Mouse (Mus musculus) cerebellum, adult 2 months (tissue): ENCODE results near the gene Myo16. TPM values are rescaled to one million over a fixed set of nuclear protein-coding genes. Genes with fewer than 3 reads are reported as not detected.

Source experiments
- DNase-seq, 2 experiments: peaks; one replicate each; pipeline ENCODE4 v3.0.0; 2021
- H3K27ac ChIP-seq: fragments of 200-500 bp; 2 replicates; pipeline ENCODE4 v1.5.1; 2012; ENCODE audit warnings: low read length, control low read depth, inconsistent platforms; ENCODE audit not compliant: insufficient read depth
- H3K27me3 ChIP-seq: fragments of 200-500 bp; 2 replicates; pipeline ENCODE4 v1.6.1; 2012; ENCODE audit warnings: inconsistent platforms, mild to moderate bottlenecking, low read length, moderate library complexity; ENCODE audit not compliant: control insufficient read depth, insufficient read depth
- H3K4me1 ChIP-seq: fragments of 200-500 bp; 2 replicates; pipeline ENCODE4 v1.6.1; 2011; ENCODE audit warnings: low read length; ENCODE audit not compliant: control insufficient read depth, insufficient read depth
- H3K4me3 ChIP-seq: fragments of 200-500 bp; replicated peaks from 2 replicates; pipeline ENCODE3; 2011; ENCODE audit warnings: mild to moderate bottlenecking, low read depth, low read length, control low read depth; ENCODE audit not compliant: insufficient read depth
- CTCF ChIP-seq: fragments of 200-500 bp; IDR thresholded peaks from 2 replicates; pipeline ENCODE4 v1.5.1; 2011; ENCODE audit warnings: low read depth, mild to moderate bottlenecking, control low read depth, low read length, moderate library complexity, borderline replicate concordance; ENCODE audit not compliant: insufficient read depth
- POLR2A ChIP-seq: fragments of 200-500 bp; IDR thresholded peaks from 2 replicates; pipeline ENCODE4 v1.6.1; 2011; ENCODE audit warnings: low read length, control low read depth, borderline replicate concordance; ENCODE audit not compliant: insufficient read depth
- WGBS: fragments of 180-500 bp; shearing (Covaris S2); methylation state at CpG from one replicate; pipeline ENCODE4 v1.1.7; 2018; 5-methylcytosine and 5-hydroxymethylcytosine counted together
- polyA plus RNA-seq: library from polyadenylated mRNA; depleted of rRNA; stranded (reverse); fragments of >200 nt; gene quantifications from 2 replicates; pipeline ENCODE4 v1.2.3, GENCODE M21; 2012

The Myo16 gene
- polyA plus RNA-seq, 1 experiment, result 10.3 TPM

- no peaks in the 10 kb centered on the region for H3K4me1 ChIP-seq
- H3K27me3 ChIP-seq, result no peaks in the 10 kb centered on the region
- WGBS, result 94% methylated on average over 2 of the region's 2 CpGs
- no peak for DNase-seq
- no peak overlapping the region for H3K27ac ChIP-seq
- TF ChIP-seq CTCF (no peak), POLR2A (no peak)
- H3K4me3 ChIP-seq, result no peak overlapping the region
Observed at GRCm38 (mm10) chr8:10310470-10310869, 156.8 kb downstream of the Myo16 start.

- Histone ChIP-seq H3K27ac (no peak overlapping the region), H3K4me3 (no peak overlapping the region), H3K4me1 (no peaks in the 10 kb centered on the region), H3K27me3 (no peaks in the 10 kb centered on the region)
- no peak for DNase-seq
- TF ChIP-seq CTCF (no peak), POLR2A (no peak)
- 43% methylated on average over 10 of the region's 10 CpGs for WGBS
Observed at GRCm38 (mm10) chr8:10312316-10312715, 158.6 kb downstream of the Myo16 start.

- H3K27me3 ChIP-seq, result no peaks in the 10 kb centered on the region
- no peak overlapping the region for H3K4me3 ChIP-seq
- H3K27ac ChIP-seq, result no peak overlapping the region
- H3K4me1 ChIP-seq, result no peaks in the 10 kb centered on the region
- TF ChIP-seq POLR2A, result no peak
- DNase-seq, result peak in 1 of 2 experiments; percentile 24
- 53% methylated on average over 5 of the region's 5 CpGs for WGBS
Observed at GRCm38 (mm10) chr8:10316201-10316600, 162.5 kb downstream of the Myo16 start.

DNA sequence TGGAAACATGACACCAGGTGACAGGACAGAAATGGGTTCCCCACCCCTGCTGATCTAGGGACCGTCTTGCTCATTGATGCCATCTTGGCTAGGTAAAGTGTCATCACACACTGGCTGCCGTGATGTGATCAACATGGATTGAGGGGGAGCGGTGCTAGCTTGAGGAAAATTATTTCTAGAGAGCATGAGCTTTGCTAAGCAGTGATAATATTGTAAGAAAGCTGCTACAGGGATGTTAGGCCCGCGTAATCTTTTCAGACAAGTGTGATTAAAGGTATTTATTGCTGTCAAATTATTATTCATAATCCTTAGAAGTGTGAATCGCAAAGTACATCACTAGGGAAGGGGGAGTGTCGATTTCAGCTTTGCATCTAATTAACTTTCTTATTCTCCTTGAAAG, 164.4 kb downstream of the Myo16 start:
- no peak for TF ChIP-seq POLR2A
- TF ChIP-seq CTCF, result no peak
- H3K27me3 ChIP-seq, result no peaks in the 10 kb centered on the region
- no peaks in the 10 kb centered on the region for H3K4me1 ChIP-seq
- WGBS, result 74% methylated on average over 7 of the region's 7 CpGs
- H3K27ac ChIP-seq, result no peak overlapping the region
- H3K4me3 ChIP-seq, result no peak overlapping the region
- DNase-seq, result no peak

DNA sequence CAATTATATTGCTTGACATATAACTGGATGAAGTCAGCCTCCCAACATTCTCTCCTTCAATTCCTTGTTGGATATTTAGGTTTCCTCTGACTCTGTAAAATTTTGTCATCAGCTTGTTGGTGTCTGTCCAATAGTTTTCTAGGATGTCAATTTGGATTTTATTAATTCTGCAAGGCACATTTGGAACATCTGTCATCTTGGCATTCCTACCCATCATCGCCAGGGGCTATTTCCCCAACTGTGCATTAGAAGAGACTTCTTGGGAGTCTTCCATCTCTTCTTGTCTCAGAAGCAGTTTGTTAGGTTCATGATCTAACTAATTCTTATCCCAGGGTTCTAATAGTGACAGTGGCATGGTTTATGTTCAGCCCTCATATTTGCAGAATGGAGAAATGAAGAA, 196.7 kb downstream of the Myo16 start:
- Histone ChIP-seq H3K4me3 (no peak overlapping the region), H3K27me3 (no peaks in the 10 kb centered on the region), H3K4me1 (no peaks in the 10 kb centered on the region), H3K27ac (no peak overlapping the region)
- TF ChIP-seq POLR2A (no peak), CTCF (no peak)
- no peak for DNase-seq
- WGBS, result 27% methylated on average over 1 of the region's 1 CpGs

DNA sequence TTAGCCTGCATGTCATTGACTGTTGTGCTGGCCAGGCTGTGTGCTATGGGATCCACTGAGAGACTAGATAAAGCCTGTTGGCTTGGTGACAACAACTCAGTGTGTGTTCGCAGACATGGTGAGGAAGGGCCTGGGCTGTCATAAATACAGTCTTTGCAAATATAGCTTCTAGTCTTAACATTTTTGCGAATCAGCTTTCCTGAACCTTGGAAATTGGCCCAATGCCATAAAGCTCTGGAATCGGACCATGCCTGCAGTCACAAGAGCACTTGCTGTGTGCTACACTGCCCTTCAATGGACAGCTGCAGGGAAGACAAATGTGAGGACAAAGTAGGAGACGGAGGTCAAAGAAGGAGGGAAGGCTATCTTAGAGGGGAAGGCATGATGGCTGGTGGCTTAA, 205.0 kb downstream of the Myo16 start:
- Histone ChIP-seq H3K4me1 (no peaks in the 10 kb centered on the region), H3K27ac (no peak overlapping the region), H3K27me3 (no peaks in the 10 kb centered on the region), H3K4me3 (no peak overlapping the region)
- TF ChIP-seq POLR2A, result no peak
- no peak for TF ChIP-seq CTCF
- WGBS, result 13% methylated on average over 4 of the region's 4 CpGs
- DNase-seq, result no peak

DNA sequence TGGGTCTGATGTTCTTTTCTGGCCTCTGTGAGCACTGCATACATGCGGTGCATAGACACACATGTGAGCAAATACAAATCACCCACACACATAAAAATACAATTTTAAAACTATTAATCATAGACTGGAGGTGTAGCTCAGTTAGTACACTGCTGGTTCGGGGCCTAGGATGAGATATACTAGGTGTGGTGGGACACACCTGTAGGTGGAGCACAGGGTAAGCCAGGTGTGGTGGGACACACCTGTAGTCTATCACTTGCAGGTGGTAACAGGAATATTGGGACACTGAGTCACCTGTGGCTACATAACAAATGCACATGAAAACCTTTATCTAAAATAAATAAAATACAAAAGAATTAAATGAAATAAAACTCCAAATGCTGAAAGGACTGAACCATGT, 209.2 kb downstream of the Myo16 start:
- TF ChIP-seq POLR2A (no peak), CTCF (no peak)
- DNase-seq, result no peak

DNA sequence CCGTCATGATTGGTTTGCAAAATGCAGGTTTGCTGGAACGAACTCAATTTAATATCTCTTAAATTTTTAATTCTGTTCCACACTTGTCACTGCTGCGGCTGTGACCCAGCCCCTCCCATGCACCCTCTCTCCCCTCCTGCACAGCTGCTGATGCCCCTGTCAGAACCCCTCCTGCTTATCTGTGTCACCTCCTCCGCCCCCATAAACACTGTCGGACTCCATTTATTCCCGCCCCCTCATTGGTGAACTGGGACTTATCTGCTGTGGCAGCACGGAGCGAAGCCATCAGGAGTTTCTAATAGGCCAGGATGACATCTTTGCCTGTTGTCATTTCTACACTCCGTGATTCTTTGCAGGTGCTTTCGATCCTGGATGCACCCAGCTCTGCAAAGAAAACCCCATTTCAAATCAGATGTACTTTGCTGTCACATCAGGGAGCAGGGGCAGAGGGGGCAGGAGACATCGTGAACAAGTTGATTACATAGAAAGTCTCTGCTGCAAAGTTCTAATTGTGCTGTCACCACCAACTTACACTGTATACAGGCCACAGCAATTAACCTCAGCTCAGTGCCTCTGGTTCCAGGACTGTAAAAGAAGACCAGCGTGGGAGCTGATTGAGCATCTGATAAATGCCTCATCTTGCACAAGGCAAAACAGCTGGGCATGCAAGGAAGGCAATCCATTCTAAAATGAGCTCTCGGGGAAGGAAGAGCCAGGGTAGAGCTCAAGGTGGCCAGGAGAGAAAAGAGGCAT, 210.1 kb downstream of the Myo16 start:
- WGBS, result 66% methylated on average over 13 of the region's 13 CpGs
- DNase-seq, result no peak

More for the DNA sequence above, 209.2 kb downstream of the Myo16 start:
- Histone ChIP-seq H3K27ac (no peak overlapping the region), H3K27me3 (no peaks in the 10 kb centered on the region), H3K4me1 (no peaks in the 10 kb centered on the region), H3K4me3 (no peak overlapping the region)
- 100% methylated on average over 2 of the region's 2 CpGs for WGBS

More for the DNA sequence above, 210.1 kb downstream of the Myo16 start:
- H3K27ac ChIP-seq, result no peak overlapping the region
- H3K4me1 ChIP-seq, result no peaks in the 10 kb centered on the region
- TF ChIP-seq CTCF (no peak), POLR2A (no peak)
- H3K27me3 ChIP-seq, result no peaks in the 10 kb centered on the region
- H3K4me3 ChIP-seq, result no peak overlapping the region
